Mouse (Mus musculus) left cerebral cortex, postnatal 14 days (tissue): Measurements from ENCODE around the gene Nckap5. TPM values are rescaled to one million over a fixed set of nuclear protein-coding genes. Genes with fewer than 3 reads are reported as not detected.
"Not testable (repeated sequence)": the region's sequence is repeated elsewhere in the genome, so short reads cannot be mapped to it uniquely, and the experiment has no call there.

Experiments used
- DNase-seq, 2 experiments: peaks; one replicate each; pipeline ENCODE4 v3.0.0; 2021 to 2022; ENCODE audit warnings: low spot score in 2 of 2, mixed read lengths in 1 of 2
- intact Hi-C: fragments of 180-260 bp; cut with DNase I; formaldehyde crosslinking; loops from one replicate; pipeline ENCODE4 v1.15.1; 2025
- total RNA-seq, 2 experiments: library from RNA; stranded (reverse); gene quantifications; 2 replicates each; pipeline ENCODE4 v1.2.3; 2021

The Nckap5 gene
- total RNA-seq, 2 experiments from 2014 or later = 6.6 to 8.0 TPM

DNA sequence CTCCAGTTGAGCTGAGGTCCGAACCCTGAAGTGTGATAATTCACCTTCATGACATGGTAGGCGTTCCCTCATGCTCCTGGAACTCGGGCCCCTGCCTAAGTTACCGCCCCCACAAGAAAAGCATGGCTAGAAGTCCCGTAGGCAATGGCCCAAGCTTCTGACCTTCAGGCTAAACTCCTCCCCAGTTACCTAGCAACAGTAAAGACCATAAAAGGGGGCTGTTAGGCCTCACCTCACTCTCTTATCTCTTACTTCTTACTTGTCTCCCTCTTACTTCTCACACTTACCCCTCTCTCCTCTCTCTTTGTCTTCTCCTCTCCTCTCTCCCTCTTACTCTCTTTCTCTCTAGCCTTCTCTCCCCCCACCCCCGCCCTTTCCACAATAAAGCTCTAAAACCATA, 811.9 kb downstream of the Nckap5 start:
- DNase-seq, intact Hi-C loops: not testable (repeated sequence)

- intact Hi-C loops = no loop called here
These were observed 818.9 kb downstream of the Nckap5 start for GRCm38 (mm10) chr1:126011661-126012091.

DNA sequence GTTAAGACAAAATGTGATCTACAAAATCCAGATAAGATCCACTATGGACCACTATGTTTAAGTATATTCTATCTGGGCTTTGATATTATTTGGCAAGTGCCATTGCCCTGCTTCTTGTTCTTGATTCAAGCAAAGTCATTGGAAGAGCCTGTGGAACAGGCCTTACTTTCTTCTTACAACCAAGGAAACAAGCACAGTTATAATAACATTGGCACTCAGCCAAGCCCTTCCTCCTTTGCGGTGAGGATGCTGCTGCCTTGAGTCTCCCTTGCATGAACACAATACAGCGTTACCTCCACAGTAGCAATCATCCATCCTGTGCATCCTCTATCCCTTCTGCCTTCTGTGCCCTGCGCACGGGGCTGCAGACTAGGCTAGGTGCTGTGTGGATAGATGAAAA, 823.0 kb downstream of the Nckap5 start:
- intact Hi-C loops = no loop called here
- DNase-seq = no peak

More at GRCm38 (mm10) chr1:126011661-126012091, 818.9 kb downstream of the Nckap5 start:
- DNase-seq = no peak

DNA sequence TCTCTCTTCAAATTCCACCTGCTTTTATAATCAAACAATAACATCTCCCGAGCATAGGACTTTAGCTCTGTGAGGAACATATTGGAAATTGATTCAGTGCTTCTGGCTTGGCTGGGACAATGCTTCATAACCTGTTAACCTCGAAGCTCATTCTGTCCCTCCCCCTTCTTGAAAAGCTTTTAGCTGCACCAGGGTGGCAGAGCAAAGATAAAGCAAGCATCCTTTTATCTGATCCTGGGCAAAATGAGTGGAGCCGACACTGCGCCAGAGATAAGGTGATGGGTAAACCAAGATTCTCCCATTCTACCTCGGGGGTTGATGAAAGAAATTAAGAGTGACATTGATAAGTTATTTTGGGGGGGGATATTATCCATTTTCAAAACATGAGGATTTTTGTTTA, 824.9 kb downstream of the Nckap5 start:
- intact Hi-C loops = no loop called here
- DNase-seq = no peak

- intact Hi-C loops = no loop called here
- no peak for DNase-seq
These were observed 834.1 kb downstream of the Nckap5 start for GRCm38 (mm10) chr1:125996540-125996939.

- intact Hi-C loops = no loop called here
- no peak for DNase-seq
These were observed 842.8 kb downstream of the Nckap5 start for GRCm38 (mm10) chr1:125987803-125988202.

DNA sequence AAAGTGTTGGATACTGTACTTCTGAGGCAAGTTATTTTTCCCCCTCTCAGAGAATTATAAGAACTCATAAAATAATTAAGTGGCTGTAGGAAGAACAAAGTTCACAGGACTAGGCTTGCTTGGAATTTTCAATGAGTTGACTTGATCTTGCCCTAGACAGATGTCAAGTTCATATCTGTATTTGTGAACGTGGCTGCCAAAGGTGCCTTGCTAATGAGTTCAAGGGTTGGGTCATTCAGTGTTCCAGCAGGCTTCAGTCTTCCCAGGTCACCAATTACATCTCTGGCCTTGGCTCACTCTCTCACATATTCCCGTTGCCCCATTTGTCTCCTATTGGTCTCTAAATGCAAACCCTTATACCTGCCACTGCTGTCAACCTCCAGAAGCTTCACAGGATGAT, 846.0 kb downstream of the Nckap5 start:
- intact Hi-C loops = no loop called here
- DNase-seq = no peak

GRCm38 (mm10) chr1:125974649-125975048, 856.0 kb downstream of the Nckap5 start:
- intact Hi-C loops = no loop called here
- DNase-seq = no peak

- intact Hi-C loops = no loop called here
- no peak for DNase-seq
These were observed 858.7 kb downstream of the Nckap5 start for GRCm38 (mm10) chr1:125971933-125972332.

DNA sequence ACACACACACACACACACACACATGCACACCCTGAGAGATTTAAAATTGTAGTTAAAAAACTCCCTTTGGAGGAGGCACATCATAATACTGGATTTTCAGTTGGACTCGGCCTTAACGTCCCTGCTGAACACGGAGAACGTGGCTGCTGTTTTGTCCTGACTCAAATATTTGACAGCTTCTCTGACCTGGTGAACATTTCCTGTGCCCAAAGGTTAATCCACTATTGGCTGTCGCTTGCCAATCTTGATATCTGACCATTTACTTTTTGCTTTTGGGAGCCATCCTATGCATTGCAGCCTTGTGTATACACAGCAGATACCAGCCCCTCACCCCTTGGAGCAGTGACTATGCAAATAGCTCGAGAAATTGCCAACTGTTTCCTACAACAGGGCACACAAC, 862.9 kb downstream of the Nckap5 start:
- DNase-seq = no peak
- intact Hi-C loops = no loop called here

- intact Hi-C loops = no loop called here
- no peak for DNase-seq
These were observed 879.6 kb downstream of the Nckap5 start for GRCm38 (mm10) chr1:125951026-125951425.

DNA sequence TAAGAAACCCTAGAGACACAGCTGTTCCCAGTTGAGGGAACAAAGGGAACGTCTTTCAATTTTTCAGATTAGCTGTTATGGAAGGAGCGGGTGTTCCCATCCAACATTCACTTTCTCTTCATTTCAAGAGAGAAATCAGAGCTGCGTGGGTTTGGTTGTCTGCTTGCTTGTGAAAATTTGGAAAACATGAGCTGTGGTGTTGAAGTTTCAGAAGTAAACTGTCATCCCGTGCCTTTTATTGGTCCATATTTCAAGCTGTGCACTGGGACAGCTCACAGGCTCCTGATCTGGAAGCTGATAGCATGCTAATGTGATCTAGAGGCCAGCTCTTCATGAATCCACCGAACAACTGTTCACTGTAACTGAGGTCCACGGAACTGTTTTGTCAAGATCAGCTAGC, 881.5 kb downstream of the Nckap5 start:
- DNase-seq = peak in 1 of 2 experiments; percentile 14
- intact Hi-C loops = no loop called here

GRCm38 (mm10) chr1:125945136-125945535, 885.5 kb downstream of the Nckap5 start:
- DNase-seq = peak; percentile 57 to 64
- intact Hi-C loops = no loop called here

DNA sequence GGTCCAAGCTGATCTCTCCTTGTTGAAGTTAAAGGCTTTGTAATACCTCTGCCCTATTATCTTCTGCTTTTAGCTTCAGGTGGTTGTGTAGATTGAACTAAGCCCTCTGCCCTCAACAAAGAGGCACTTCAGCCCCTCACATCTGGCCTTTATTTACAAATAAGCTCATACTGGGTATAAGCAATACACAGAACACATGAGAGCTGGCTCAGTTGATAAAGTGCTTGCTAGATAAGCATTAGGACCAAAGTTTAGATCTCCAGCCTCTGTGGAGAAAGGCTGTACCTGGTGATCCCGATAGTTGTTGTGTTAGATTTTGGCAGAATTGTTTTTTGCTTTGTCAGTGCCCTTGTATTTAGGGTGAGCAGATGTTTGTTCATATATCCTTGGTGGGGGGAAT, 887.3 kb downstream of the Nckap5 start:
- no peak for DNase-seq
- intact Hi-C loops = no loop called here

- DNase-seq = no peak
- intact Hi-C loops = no loop called here
These were observed 905.1 kb downstream of the Nckap5 start for GRCm38 (mm10) chr1:125925486-125925885.

GRCm38 (mm10) chr1:125923062-125923461, 907.5 kb downstream of the Nckap5 start:
- intact Hi-C loops = no loop called here
- peak in 1 of 2 experiments; percentile 29 for DNase-seq

GRCm38 (mm10) chr1:125920696-125921095, 909.9 kb downstream of the Nckap5 start:
- intact Hi-C loops = no loop called here

GRCm38 (mm10) chr1:125912601-125913600, 917.7 kb downstream of the Nckap5 start, which contains the start of gene Lypd1:
Gene Lypd1, minus strand, starts transcription at chr1:125913101.
- peak; percentile 5 to 8 for DNase-seq
- intact Hi-C loops = loop anchor here (5.0 kb wide), 2 partner anchors 116 to 519 kb away; no protein-coding TSS in a partner anchor

More at GRCm38 (mm10) chr1:125920696-125921095, 909.9 kb downstream of the Nckap5 start:
- no peak for DNase-seq

DNA sequence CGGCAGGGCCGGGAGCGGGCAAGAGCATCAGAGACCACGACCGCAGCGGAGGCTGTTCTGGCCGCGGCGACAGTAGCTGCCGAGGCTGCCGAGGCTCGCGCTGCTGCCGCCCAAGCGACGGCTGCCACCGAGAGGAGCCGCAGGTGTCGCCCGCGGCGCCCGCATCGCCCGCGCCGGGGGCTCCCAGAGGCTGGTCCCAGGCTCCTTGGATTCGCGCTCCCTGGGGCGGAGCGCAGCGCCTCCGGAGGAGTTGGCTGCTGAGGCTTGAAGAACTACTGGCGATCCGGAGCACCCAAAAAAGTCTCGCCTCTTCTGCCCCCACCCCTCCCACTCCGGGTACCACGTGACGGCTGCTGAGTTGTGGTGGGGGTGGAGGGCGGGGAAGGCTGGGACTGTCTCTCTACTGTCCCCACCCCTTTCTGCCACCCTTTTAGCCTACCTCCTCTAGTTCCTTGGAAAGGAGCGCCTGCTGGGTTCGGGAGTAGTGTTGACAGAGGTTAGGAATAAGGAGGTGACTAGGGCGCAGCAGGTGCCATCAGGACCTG, 918.6 kb downstream of the Nckap5 start:
- peak; percentile 46 to 60 for DNase-seq
- intact Hi-C loops = loop anchor here (5.0 kb wide), 2 partner anchors 115 to 520 kb away; no protein-coding TSS in a partner anchor

GRCm38 (mm10) chr1:125911337-125911900, 919.2 kb downstream of the Nckap5 start:
- intact Hi-C loops = loop anchor here (5.0 kb wide), 2 partner anchors 114 to 521 kb away; no protein-coding TSS in a partner anchor
- DNase-seq = peak; percentile 26 to 58
